ENCODE assay signal across 22 mouse cellular contexts in the genomic region with DNA sequence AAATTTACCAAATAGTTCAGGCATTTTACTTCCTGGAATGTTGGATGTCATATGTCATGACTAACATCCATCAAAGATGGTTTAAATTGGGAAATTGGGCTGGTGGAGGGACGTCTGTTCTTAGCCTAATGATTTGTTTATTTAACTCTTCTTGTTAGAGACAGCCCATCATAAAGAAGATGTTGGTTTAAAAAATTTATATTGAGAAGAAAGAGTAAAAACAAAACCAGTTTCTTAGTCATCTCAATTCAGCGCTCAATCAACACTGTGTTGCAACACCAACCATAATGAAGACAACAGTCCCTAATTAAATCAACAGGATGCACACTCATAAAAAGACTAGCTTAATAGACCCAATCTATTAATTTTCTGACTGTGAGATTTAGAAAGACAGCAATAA.
DNase-seq lines count a peak whose midpoint lies in the region; ATAC-seq and TF ChIP-seq lines count a peak whose summit lies in the region.
"Had no signal": no experiment of that assay in that cellular context is flagged by ENCODE, and none has a peak within 500 bp of the region (broad histone marks: within the 10 kb centered on the region; RNA-seq: fewer than 3 reads in every experiment).

No protein-coding gene starts in this region.

- no peak overlapping the region for H3K4me2 ChIP-seq in liver, embryonic 11.5 days

- no peak for TF ChIP-seq POLR2A in liver, adult 2 months (IDR thresholded peaks at IDR 0.05; ENCODE audit: extremely low read depth, insufficient read depth, low read length)

- no peaks in the 10 kb centered on the region for H3K9me3 ChIP-seq in liver, embryonic 11.5 days (ENCODE audit: control insufficient read depth, low read length)
- H3K9me3 ChIP-seq: G1E had no signal

- H3K36me3 ChIP-seq in liver, adult 2 months (ENCODE audit: control insufficient read depth, insufficient read depth, low read length): no peaks in the 10 kb centered on the region
- H3K36me3 ChIP-seq in liver, embryonic 11.5 days (ENCODE audit: control insufficient read depth, insufficient read depth, low read length): no peaks in the 10 kb centered on the region
- H3K36me3 ChIP-seq: G1E had no signal

- TF ChIP-seq CTCF in liver, adult 2 months (IDR thresholded peaks at IDR 0.05; ENCODE audit: low read depth, low read length): no peak

- H3K9ac ChIP-seq in liver, adult 2 months (ENCODE audit: low read depth, low read length): no peak overlapping the region
- H3K9ac ChIP-seq in liver, embryonic 11.5 days (ENCODE audit: low read depth, low read length): no peak overlapping the region

- H3K27ac ChIP-seq in liver, adult 2 months (replicated peaks; ENCODE audit: insufficient read depth, low read depth, low read length): no peak overlapping the region
- no peak overlapping the region for H3K27ac ChIP-seq in liver, embryonic 11.5 days (ENCODE audit: low read depth, low read length)

- H3K79me2 ChIP-seq in liver, adult 2 months (ENCODE audit: control insufficient read depth, insufficient read depth, low read length): no peaks in the 10 kb centered on the region

- WGBS in liver, adult 2 months: 69% methylated on average over 2 of the region's 2 CpGs
- WGBS in liver, embryonic 11.5 days: 66% methylated on average over 2 of the region's 2 CpGs

- H3K27me3 ChIP-seq in liver, adult 2 months (ENCODE audit: control insufficient read depth, insufficient read depth, low read length): no peaks in the 10 kb centered on the region
- no peaks in the 10 kb centered on the region for H3K27me3 ChIP-seq in liver, embryonic 11.5 days (replicated peaks; ENCODE audit: control insufficient read depth, insufficient read depth, low read length)
- H3K27me3 ChIP-seq: CH12.LX, Patski had no signal

- no peak for ATAC-seq in liver, embryonic 11.5 days (replicated peaks; ENCODE audit: low FRiP score)
- ATAC-seq: activated CD4-positive, CD25-positive, alpha-beta regulatory T cell, adult 4 months; CD4-positive, CD25-positive, alpha-beta regulatory T cell, adult 4 months; Patski had no signal

- H3K4me1 ChIP-seq in liver, adult 2 months (ENCODE audit: control insufficient read depth, insufficient read depth, low read length): no peaks in the 10 kb centered on the region
- no peaks in the 10 kb centered on the region for H3K4me1 ChIP-seq in liver, embryonic 11.5 days (replicated peaks; ENCODE audit: control insufficient read depth, insufficient read depth, low read length)

- DNase-seq in kidney, postnatal 14 days: peak; percentile 1
- no peak for DNase-seq in kidney, adult 8-10 months
- peak; percentile 18 for DNase-seq in liver, adult 2 months (ENCODE audit: extremely low read depth, low read depth, low spot score)
- no peak for DNase-seq in liver, embryonic 11.5 days (ENCODE audit: low spot score)
- DNase-seq in Muller cell, postnatal 12 days (ENCODE audit: inconsistent ontology term): peak; percentile 92
- no peak for DNase-seq in retina, postnatal 1 day
- DNase-seq: adrenal gland, adult 2 months; adrenal gland, adult 8-10 months; adrenal gland, postnatal 10 days; adrenal gland, postnatal 14 days; adrenal gland, postnatal 25 days; adrenal gland, postnatal 36 days; B cell, adult 2 months; cerebellum, adult 11 months; cerebellum, adult 11-12 months; cerebellum, adult 18-20 months; cerebellum, adult 2 months had no signal

- H3K4me3 ChIP-seq in liver, adult 2 months (ENCODE audit: insufficient read depth, low read depth, low read length): no peak overlapping the region
- no peak overlapping the region for H3K4me3 ChIP-seq in liver, embryonic 11.5 days (ENCODE audit: low read depth, low read length)

Comparison
In these comparisons a context has a peak if more than half of its experiments do, and no peak if none do; other contexts are left out.
1. DNase-seq: peak in kidney, postnatal 14 days (single experiment), liver, adult 2 months (single experiment) and Muller cell, postnatal 12 days (single experiment); none in kidney, adult 8-10 months (0 of 2), liver, embryonic 11.5 days (single experiment) and retina, postnatal 1 day (single experiment).